Mouse (Mus musculus): ENCODE measurements around the gene Stac2.

DNA sequence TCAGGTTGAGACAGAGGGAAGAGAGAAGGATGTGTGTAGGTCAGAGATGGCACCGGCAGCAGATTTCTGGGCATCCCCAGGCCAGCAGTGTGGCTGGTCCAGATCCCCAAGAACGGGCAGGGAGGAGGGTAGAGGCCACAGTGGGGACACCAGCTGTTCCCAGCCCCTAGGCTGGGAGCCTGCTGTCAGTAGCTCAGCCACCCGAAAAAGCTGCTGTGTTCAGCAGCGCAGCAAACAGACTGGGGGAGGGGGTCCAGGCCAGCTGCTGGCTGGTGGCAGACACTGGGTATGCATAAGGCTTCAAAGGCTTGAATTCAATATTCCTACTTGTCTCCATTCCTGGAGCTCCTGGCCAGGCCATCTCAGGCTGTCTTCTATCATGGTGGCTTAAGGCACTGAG lies 18.4 kb downstream of the Stac2 start:
- no peak for TF ChIP-seq CTCF (IDR thresholded peaks at IDR 0.05; ENCODE audit: control insufficient read depth, insufficient read depth, insufficient read length)
- no peak for TF ChIP-seq USF1 (IDR thresholded peaks at IDR 0.05; ENCODE audit: low read depth)
- no peak for TF ChIP-seq MYOD1 (IDR thresholded peaks at IDR 0.05; ENCODE audit: control insufficient read depth, insufficient read length, low read depth)
- no peak for TF ChIP-seq CEBPB (IDR thresholded peaks at IDR 0.05; ENCODE audit: low read depth)
- TF ChIP-seq MAX (IDR thresholded peaks at IDR 0.05): no peak
- TF ChIP-seq MYOG (IDR thresholded peaks at IDR 0.05; ENCODE audit: control insufficient read depth, extremely low read depth, insufficient read length): no peak
